Mouse (Mus musculus) limb, embryonic 12.5 days (tissue): ENCODE data around the gene Wwox. TPM values are rescaled to one million over a fixed set of nuclear protein-coding genes. Genes with fewer than 3 reads are reported as not detected.

Experiments used
- ATAC-seq: fragments of 200-750 bp; cut with Nextera tagmentation; 2 replicates; pipeline ENCODE4 v1.8.0; 2017; ENCODE audit warnings: low read depth, moderate TSS enrichment; ENCODE audit not compliant: insufficient number of reproducible peaks, insufficient read depth, low FRiP score, low TSS enrichment
- H3K27ac ChIP-seq: fragments of 300-500 bp; sonication (generic); 2 replicates; pipeline ENCODE4 v1.5.1; 2016; ENCODE audit warnings: mild to moderate bottlenecking, moderate library complexity
- H3K27me3 ChIP-seq: fragments of 300-500 bp; sonication (generic); 2 replicates; pipeline ENCODE4 v1.6.1; 2016; ENCODE audit warnings: mild to moderate bottlenecking, moderate library complexity
- H3K36me3 ChIP-seq: fragments of 300-500 bp; sonication (generic); 2 replicates; pipeline ENCODE4 v1.6.1; 2016; ENCODE audit warnings: mild to moderate bottlenecking, moderate library complexity
- H3K4me1 ChIP-seq: fragments of 300-500 bp; sonication (generic); replicated peaks from 2 replicates; pipeline ENCODE4 v1.6.1; 2016
- H3K4me2 ChIP-seq: fragments of 300-500 bp; sonication (generic); 2 replicates; pipeline ENCODE4 v1.6.1; 2016; ENCODE audit warnings: mild to moderate bottlenecking, moderate library complexity
- H3K4me3 ChIP-seq: fragments of 300-500 bp; sonication (generic); replicated peaks from 2 replicates; pipeline ENCODE4 v1.5.1; 2016; ENCODE audit warnings: mild to moderate bottlenecking
- H3K9ac ChIP-seq: fragments of 300-500 bp; sonication (generic); replicated peaks from 2 replicates; pipeline ENCODE4 v1.6.1; 2016; ENCODE audit warnings: mild to moderate bottlenecking, moderate library complexity
- H3K9me3 ChIP-seq: fragments of 300-500 bp; sonication (generic); 2 replicates; pipeline ENCODE4 v1.6.1; 2016; ENCODE audit warnings: mild to moderate bottlenecking, moderate library complexity
- WGBS: fragments of 180-500 bp; shearing (Covaris S2); methylation state at CpG from one replicate; pipeline ENCODE4 v1.1.7; 2016; 5-methylcytosine and 5-hydroxymethylcytosine counted together
- polyA plus RNA-seq: library from polyadenylated mRNA; unstranded; fragments of >200 nt; fragmentation: Nextera tagmentation; extraction: Ambion mirVana; gene quantifications from 2 replicates; pipeline ENCODE4 v1.2.1, GENCODE M21; 2016

Wwox gene
- polyA plus RNA-seq, 1 experiment from 2014 or later, result 10.2 TPM

DNA sequence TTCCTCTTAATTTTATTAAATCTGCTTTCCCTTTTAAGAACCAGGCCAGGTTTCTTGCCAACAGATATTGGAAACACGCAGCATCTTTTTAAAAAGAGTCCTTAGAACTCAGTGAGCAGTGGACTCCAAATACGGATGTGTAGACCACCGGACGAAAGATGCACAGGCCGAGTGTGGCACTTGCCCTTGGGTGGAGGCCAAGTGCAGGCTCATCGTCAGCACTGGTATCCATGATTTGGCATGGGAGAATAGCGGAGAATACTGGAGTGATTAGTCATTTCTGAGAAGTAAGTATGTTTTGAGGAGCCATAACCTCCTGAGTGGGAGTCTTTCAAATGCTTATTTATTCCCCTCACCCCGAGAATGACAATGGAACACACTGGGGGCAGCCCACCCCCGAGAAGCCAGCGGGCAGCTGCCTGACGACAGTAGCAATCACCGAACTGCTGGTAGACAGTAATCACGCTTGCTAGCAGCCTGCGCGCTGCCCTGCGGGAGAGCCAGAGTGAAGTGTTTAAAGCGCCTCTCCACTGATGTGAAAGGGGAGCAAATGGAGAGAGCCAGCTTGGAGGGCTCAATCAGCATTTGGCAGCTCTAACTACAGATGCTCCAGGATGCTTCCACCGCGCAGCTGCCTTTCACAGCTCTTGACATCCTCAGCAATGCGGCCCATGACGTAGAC lies 29.2 kb downstream of the Wwox start:
- H3K4me1 ChIP-seq, result no peaks in the 10 kb centered on the region
- H3K27me3 ChIP-seq, result no peaks in the 10 kb centered on the region
- no peak overlapping the region for H3K9ac ChIP-seq
- no peak overlapping the region for H3K4me2 ChIP-seq
- 0 out of 2 replicates have a peak, but pooled peaks cover 3% of the 10 kb centered on the region for H3K9me3 ChIP-seq
- no peak overlapping the region for H3K27ac ChIP-seq
- peaks cover 7% of the 10 kb centered on the region; the same call in 1 of the 2 replicates for H3K36me3 ChIP-seq
- no peak overlapping the region for H3K4me3 ChIP-seq
- no peak for ATAC-seq
- 84% methylated on average over 21 of the region's 21 CpGs for WGBS

DNA sequence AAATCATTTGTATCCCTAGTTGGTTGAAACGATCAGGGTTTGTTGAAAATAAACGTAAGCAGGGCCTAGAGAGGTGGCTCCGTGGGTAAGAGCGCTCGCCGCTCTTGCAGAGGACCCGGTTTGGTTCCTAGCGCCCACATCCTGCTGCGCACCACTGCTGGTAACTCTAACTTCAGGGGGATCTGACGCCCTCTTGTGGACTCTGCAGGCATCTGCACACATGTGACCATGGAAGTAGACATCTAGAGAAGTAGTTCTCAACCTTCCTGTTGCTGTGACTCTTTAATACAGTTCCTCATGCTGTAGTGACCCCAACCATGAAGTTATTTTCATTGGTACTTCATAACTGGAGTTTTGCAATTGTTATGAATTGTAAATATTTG lies 29.7 kb downstream of the Wwox start:
- H3K9me3 ChIP-seq, result 0 out of 2 replicates have a peak, but pooled peaks cover 3% of the 10 kb centered on the region
- H3K4me2 ChIP-seq, result no peak overlapping the region
- no peaks in the 10 kb centered on the region for H3K27me3 ChIP-seq
- no peak for ATAC-seq
- WGBS, result 92% methylated on average over 10 of the region's 10 CpGs
- no peak overlapping the region for H3K4me3 ChIP-seq
- no peaks in the 10 kb centered on the region for H3K4me1 ChIP-seq
- H3K36me3 ChIP-seq, result peaks cover 7% of the 10 kb centered on the region; the same call in 1 of the 2 replicates
- H3K9ac ChIP-seq, result no peak overlapping the region
- H3K27ac ChIP-seq, result no peak overlapping the region

DNA sequence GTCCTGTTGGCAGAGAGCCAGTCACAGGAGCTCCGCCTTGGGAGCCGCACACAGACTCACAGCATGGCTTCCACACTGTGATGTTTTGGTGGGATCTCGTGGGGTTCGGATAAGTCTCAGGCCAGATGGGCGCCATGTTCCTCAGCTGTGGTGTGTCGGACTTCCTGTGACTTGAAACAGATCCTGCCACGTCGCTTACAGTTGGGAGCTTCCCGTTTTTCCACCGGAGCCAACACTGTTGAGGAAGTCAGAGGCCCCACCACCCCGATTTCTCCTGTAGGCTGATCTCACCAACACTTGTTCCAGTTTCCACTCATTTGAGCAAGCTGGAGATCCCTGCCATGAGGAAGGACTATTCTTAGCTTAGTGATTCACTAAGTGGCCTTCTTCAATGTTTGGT lies 34.1 kb downstream of the Wwox start:
- Histone ChIP-seq H3K4me3 (no peak overlapping the region), H3K4me2 (no peak overlapping the region), H3K4me1 (0 out of 2 replicates have a peak, but pooled peaks cover 3% of the 10 kb centered on the region), H3K9ac (no peak overlapping the region), H3K27me3 (no peaks in the 10 kb centered on the region), H3K36me3 (peaks cover 7% of the 10 kb centered on the region; the same call in 1 of the 2 replicates), H3K9me3 (0 out of 2 replicates have a peak, but pooled peaks cover 3% of the 10 kb centered on the region), H3K27ac (no peak overlapping the region)
- ATAC-seq, result no peak
- WGBS, result 90% methylated on average over 11 of the region's 11 CpGs

DNA sequence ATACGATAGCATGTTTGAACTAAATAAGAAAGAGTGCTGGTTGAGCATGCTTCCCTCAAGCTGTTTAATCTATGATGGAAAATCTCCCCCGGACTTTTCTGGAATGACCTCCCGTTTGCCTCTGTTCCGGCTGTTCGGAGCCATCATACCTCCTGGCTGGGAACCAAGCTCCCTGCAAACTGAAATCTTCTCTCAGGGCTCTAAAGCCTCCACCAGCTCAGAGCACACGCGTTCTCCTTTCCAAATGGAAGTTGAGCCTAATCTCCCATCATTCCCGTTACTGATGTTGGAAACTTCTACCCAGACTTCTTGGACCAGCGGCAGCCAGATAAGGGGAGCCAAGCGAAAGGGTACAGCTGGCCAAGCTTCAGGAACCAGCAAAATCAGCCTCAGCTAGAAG lies 37.5 kb downstream of the Wwox start:
- no peak for ATAC-seq
- no peaks in the 10 kb centered on the region for H3K27me3 ChIP-seq
- no peak overlapping the region for H3K4me2 ChIP-seq
- H3K4me1 ChIP-seq, result 0 out of 2 replicates have a peak, but pooled peaks cover 3% of the 10 kb centered on the region
- H3K27ac ChIP-seq, result no peak overlapping the region
- H3K36me3 ChIP-seq, result no peaks in the 10 kb centered on the region
- 91% methylated on average over 10 of the region's 10 CpGs for WGBS
- H3K9ac ChIP-seq, result no peak overlapping the region
- H3K4me3 ChIP-seq, result no peak overlapping the region
- no peaks in the 10 kb centered on the region for H3K9me3 ChIP-seq

DNA sequence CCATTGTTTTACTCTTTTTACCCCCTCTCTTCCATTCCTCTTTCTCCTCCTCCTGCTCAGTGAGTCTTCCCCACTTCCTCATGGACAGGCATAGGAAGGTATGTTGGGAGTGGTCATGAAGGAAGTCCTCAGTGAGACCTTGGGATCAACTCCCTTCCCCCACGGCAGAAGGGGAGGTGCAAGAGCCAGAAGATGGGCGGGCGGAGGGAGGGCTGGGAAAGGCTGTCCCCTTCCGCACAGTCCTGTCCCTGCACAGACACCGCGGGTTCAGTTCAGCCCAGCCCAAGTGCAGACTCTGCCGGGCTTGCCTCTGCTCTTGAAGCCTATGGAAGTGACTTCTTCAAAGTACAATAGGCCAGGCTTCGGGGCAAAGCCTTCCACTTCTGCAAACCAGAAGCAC lies 38.3 kb downstream of the Wwox start:
- H3K27me3 ChIP-seq, result peaks cover 1% of the 10 kb centered on the region; the same call in 1 of the 2 replicates
- no peak overlapping the region for H3K9ac ChIP-seq
- H3K36me3 ChIP-seq, result no peaks in the 10 kb centered on the region
- no peak for ATAC-seq
- H3K9me3 ChIP-seq, result no peaks in the 10 kb centered on the region
- H3K27ac ChIP-seq, result no peak overlapping the region
- H3K4me3 ChIP-seq, result no peak overlapping the region
- 69% methylated on average over 8 of the region's 8 CpGs for WGBS
- H3K4me2 ChIP-seq, result no peak overlapping the region
- H3K4me1 ChIP-seq, result 0 out of 2 replicates have a peak, but pooled peaks cover 3% of the 10 kb centered on the region

DNA sequence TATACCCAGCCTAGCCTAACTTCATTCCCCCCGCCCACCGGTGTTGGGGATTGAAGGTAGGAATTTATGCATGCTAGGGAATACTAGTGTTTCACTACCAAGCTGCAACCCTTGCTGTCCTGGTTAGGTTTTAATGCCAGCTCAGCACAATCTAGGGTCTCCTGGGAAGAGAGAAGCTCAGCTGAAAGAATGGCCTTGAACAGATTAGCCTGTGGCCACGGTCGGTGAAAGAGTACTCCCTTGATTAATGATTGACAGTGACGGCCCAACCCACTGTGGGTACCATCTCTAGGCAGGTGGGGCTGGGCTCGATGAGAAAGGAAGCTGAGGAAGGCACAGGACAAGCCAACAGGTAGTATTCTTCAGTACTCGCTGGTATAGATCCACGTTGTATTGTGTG lies 40.3 kb downstream of the Wwox start:
- Histone ChIP-seq H3K4me2 (no peak overlapping the region), H3K36me3 (no peaks in the 10 kb centered on the region), H3K9ac (no peak overlapping the region), H3K9me3 (no peaks in the 10 kb centered on the region), H3K4me1 (0 out of 2 replicates have a peak, but pooled peaks cover 3% of the 10 kb centered on the region), H3K4me3 (no peak overlapping the region), H3K27ac (no peak overlapping the region), H3K27me3 (peaks cover 4% of the 10 kb centered on the region; the same call in 1 of the 2 replicates)
- WGBS, result 86% methylated on average over 8 of the region's 8 CpGs
- no peak for ATAC-seq

DNA sequence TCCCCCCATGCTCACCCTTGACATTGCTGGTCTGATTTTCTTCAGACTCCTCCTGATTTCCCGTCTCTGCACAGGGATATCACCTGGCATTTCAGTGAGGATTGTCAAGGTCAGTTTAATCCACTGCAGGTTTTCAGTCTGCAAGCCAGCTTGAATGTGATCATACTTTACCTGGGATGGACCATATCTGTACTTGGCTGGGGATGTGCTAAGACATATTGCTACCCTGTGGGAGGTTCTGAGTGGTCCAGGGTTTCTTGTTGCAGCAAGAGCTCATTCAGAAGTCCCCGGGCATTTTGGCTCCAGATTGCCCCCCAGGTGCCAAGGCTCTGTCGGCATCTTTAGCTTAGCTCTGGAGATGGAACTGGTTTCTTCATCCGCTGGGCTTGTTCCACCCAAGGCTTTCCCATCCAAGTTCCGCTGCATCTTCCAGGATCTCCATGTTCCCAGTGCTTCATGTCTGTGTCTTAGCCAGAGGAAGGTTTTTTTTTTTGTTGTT lies 52.3 kb downstream of the Wwox start:
- no peak overlapping the region for H3K4me2 ChIP-seq
- no peaks in the 10 kb centered on the region for H3K27me3 ChIP-seq
- H3K4me1 ChIP-seq, result no peaks in the 10 kb centered on the region
- no peak overlapping the region for H3K9ac ChIP-seq
- no peak overlapping the region for H3K27ac ChIP-seq
- WGBS, result 90% methylated on average over 5 of the region's 5 CpGs
- no peak overlapping the region for H3K4me3 ChIP-seq
- no peak for ATAC-seq
- H3K36me3 ChIP-seq, result no peaks in the 10 kb centered on the region
- H3K9me3 ChIP-seq, result no peaks in the 10 kb centered on the region

DNA sequence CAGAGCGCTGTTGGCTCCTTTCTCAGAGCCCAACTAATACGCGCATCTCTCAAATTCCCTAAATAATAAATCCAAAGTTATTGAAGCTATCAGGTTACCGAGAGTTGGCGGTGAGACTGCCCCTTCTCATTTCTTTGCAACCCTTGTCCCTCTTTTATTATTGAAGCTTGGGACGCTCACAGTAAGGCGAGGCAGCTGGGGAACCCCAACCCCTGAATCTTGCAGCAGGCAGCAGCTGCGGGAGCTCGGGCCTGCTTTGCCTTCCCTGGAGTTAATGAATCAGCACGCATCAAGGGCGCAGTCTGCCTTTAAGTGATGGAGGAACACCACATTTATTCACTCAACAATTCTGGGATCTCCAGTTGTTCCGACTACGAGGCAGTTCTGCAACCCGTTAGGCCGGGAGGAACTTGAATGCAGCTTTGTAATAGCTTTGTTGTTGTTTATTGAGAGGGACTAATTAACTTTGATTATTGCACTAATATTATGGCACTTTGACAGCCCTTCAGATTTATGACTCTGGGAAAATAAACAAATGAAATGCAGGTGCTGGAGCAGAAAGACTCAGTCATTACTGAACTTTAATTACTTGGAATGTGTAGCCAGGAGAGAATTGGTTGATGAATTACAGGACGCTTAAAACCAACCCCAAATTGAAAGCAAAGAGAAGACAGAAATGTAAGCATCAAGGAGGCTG lies 60.1 kb downstream of the Wwox start:
- peak overlapping the region; percentile 35 for H3K4me2 ChIP-seq
- no peak overlapping the region for H3K4me3 ChIP-seq
- peaks cover 44% of the 10 kb centered on the region for H3K4me1 ChIP-seq
- peak overlapping the region; percentile 42; the same call in 1 of the 2 replicates for H3K27ac ChIP-seq
- H3K9me3 ChIP-seq, result no peaks in the 10 kb centered on the region
- H3K27me3 ChIP-seq, result peaks cover 35% of the 10 kb centered on the region; the same call in 1 of the 2 replicates
- H3K36me3 ChIP-seq, result no peaks in the 10 kb centered on the region
- 10% methylated on average over 16 of the region's 16 CpGs for WGBS
- ATAC-seq, result peak; percentile 38
- no peak overlapping the region for H3K9ac ChIP-seq

DNA sequence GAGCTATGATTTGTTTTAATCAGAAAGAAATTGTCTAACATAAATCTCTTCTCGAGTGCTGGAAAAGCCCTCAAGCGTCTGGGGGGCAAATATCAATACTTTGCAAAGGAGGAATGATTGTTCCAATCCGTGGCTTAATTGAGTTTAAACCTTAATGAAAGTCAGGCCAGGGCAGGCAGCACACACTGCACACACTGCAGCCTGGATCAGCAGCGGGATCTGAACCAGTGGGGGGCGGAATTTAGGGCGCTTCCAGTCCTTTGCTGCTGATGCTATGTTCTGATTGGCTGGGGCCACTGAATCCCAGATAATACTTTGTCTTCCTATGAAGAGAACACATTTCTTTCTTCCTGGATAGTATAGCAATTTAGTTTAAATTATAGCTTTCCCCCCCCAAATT lies 62.5 kb downstream of the Wwox start:
- peaks cover 36% of the 10 kb centered on the region; the same call in 1 of the 2 replicates for H3K27me3 ChIP-seq
- H3K4me3 ChIP-seq, result no peak overlapping the region
- H3K4me2 ChIP-seq, result no peak overlapping the region
- H3K9me3 ChIP-seq, result no peaks in the 10 kb centered on the region
- 25% methylated on average over 6 of the region's 6 CpGs for WGBS
- peaks cover 58% of the 10 kb centered on the region for H3K4me1 ChIP-seq
- H3K36me3 ChIP-seq, result no peaks in the 10 kb centered on the region
- no peak overlapping the region for H3K27ac ChIP-seq
- H3K9ac ChIP-seq, result no peak overlapping the region
- no peak for ATAC-seq

DNA sequence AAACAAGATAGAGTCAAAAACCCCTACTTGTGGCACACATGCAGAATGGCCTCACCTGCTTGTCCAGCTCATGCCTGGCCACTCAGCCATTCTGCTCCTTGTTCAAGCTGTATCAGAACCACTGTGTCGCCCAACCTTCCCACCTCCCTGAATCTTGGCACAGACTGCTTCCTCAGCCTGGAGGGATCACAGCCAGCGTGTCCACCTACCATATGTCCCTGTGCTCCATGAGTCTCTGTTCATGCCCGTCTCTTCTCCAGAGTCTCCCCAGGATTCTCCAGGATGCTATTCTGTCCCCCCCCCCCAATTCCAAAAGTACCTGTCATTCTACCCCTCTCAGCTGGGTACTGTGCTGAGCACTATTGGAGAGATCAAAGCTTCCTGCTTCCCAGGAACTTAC lies 63.7 kb downstream of the Wwox start:
- no peak for ATAC-seq

DNA sequence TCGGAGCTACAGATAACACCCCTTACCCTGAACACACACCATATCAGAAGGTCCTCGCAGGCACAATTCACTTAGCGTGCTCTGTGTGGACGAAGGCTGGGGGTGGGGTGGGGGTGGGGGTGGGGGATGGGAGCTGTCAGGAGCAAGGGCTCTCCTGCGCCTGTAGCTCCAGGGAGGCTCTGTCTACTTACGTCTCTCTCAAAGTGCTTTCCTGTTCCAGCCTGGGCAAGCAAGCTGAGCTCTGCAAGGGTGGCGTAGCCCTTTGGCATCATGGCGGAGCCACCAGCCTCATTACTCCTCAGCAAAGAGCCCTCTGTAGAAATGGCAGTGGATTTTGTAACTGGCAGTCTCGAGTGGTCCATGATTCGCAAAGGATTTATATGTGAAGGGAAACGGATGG lies 65.4 kb downstream of the Wwox start:
- no peaks in the 10 kb centered on the region for H3K9me3 ChIP-seq
- H3K4me3 ChIP-seq, result peak overlapping the region; percentile 15; the same call in 1 of the 2 replicates
- peak overlapping the region; percentile 43 for H3K4me2 ChIP-seq
- H3K27me3 ChIP-seq, result peaks cover 22% of the 10 kb centered on the region; the same call in 1 of the 2 replicates
- no peak overlapping the region for H3K9ac ChIP-seq
- no peak for ATAC-seq
- H3K27ac ChIP-seq, result peak overlapping the region; percentile 75
- peaks cover 39% of the 10 kb centered on the region for H3K4me1 ChIP-seq
- 29% methylated on average over 11 of the region's 11 CpGs for WGBS
- no peaks in the 10 kb centered on the region for H3K36me3 ChIP-seq

More for the DNA sequence above, 63.7 kb downstream of the Wwox start:
- WGBS, result 87% methylated on average over 3 of the region's 3 CpGs
- peaks cover 56% of the 10 kb centered on the region for H3K4me1 ChIP-seq
- H3K36me3 ChIP-seq, result no peaks in the 10 kb centered on the region
- no peaks in the 10 kb centered on the region for H3K9me3 ChIP-seq
- no peak overlapping the region for H3K4me2 ChIP-seq
- no peak overlapping the region for H3K9ac ChIP-seq
- H3K4me3 ChIP-seq, result no peak overlapping the region
- H3K27me3 ChIP-seq, result peaks cover 27% of the 10 kb centered on the region; the same call in 1 of the 2 replicates
- H3K27ac ChIP-seq, result no peak overlapping the region
